Mouse (Mus musculus): ENCODE data around the gene Ccdc6. TPM values are rescaled to one million over a fixed set of nuclear protein-coding genes. Genes with fewer than 3 reads are reported as not detected.

The Ccdc6 gene
- 14.4 and 16.0 TPM in 2 replicates for polyA plus RNA-seq (2016; fragmentation: Nextera tagmentation; extraction: Ambion mirVana)

DNA sequence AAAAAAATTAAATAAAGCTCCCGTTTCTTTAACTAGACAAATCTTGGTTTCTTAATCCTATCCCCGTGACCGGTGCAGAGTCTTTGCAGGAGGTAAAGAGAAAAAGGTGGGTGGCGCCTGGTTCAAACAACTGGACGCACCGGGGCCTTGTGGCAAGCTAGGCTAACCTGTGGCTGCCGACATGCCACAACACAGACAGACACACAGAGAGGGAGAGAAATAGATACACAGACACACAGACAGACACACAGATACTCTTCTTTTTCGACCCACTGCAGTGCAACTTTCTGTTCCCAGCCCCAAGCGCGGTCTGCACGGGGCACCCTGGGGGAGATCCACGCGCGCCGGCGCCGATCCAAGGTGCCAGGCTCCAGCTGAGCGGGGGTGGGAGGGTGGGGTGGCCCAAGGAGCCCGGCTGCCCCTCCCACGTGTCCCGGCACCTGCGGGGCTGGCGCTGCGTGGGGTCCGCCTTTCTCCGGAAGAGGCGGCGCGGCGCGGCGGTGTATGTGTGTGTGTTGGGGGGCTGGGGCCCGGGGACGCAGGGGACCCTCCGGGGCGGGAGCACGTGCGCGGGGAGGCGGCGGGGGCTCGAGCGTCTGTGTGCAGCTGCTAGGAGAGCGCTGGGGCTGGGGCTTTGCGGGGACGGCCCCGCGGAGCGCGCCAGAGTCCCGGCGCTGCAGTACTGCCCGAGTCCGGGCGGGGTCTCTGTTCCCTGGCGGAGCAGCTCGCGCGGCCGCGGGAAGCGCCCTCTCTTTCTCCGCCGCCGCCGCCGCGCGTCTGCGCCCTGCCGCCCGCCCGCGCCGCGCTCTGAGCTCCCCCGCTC, at the start of gene Ccdc6:
Ccdc6 (plus strand) TSS at position 756 of the 823 bp plus-strand sequence.
- Histone ChIP-seq H3K9ac (peak within 1 kb of the TSS; percentile 89), H3K4me1 (peaks cover 24% of the 10 kb centered on the region), H3K27me3 (no peaks in the 10 kb centered on the region), H3K4me2 (replicated peaks) (peak within 1 kb of the TSS; percentile 87), H3K4me3 (peak within 1 kb of the TSS; percentile 95), H3K36me3 (no peaks in the 10 kb centered on the region), H3K9me3 (no peaks in the 10 kb centered on the region), H3K27ac (peak within 1 kb of the TSS; percentile 84)
- ATAC-seq (ENCODE audit: insufficient number of reproducible peaks, insufficient read depth, low FRiP score, low TSS enrichment): peak; percentile 68
- under 1% methylated on average over 33 of the region's 77 CpGs for WGBS

DNA sequence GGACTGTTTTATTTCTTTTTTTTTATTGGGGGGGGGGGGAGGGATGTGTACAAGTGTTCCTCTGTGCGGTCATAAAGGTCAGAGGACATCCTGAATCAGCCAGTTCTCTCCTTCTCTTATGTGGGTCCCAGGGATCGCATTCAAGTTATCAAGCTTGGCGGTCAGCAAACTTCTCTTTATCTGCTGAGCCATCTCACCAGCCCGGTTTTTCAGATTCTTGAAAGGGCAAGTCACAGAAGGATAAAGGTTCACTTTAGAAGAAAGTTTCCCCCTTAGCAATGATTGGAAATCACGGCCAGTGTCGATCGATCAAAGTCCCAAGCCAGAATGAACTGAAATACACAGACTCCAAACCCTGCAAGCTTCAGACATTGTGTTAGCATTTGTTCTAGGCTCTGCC, 47.1 kb upstream of the Ccdc6 start:
- H3K27me3 ChIP-seq: no peaks in the 10 kb centered on the region
- no peak overlapping the region for H3K4me2 ChIP-seq (replicated peaks)
- no peak overlapping the region for H3K27ac ChIP-seq
- no peaks in the 10 kb centered on the region for H3K4me1 ChIP-seq
- H3K9me3 ChIP-seq: no peaks in the 10 kb centered on the region
- WGBS: 85% methylated on average over 7 of the region's 7 CpGs
- H3K36me3 ChIP-seq: no peaks in the 10 kb centered on the region
- no peak overlapping the region for H3K4me3 ChIP-seq
- no peak overlapping the region for H3K9ac ChIP-seq
- no peak for ATAC-seq (ENCODE audit: insufficient number of reproducible peaks, insufficient read depth, low FRiP score, low TSS enrichment)

GRCm38 (mm10) chr10:70055291-70055690, 41.6 kb upstream of the Ccdc6 start:
- no peak overlapping the region for H3K27ac ChIP-seq
- no peaks in the 10 kb centered on the region for H3K9me3 ChIP-seq
- H3K9ac ChIP-seq: no peak overlapping the region
- H3K4me1 ChIP-seq: no peaks in the 10 kb centered on the region
- H3K36me3 ChIP-seq: no peaks in the 10 kb centered on the region
- 81% methylated on average over 2 of the region's 2 CpGs for WGBS
- no peak overlapping the region for H3K4me3 ChIP-seq
- no peak for ATAC-seq (ENCODE audit: insufficient number of reproducible peaks, insufficient read depth, low FRiP score, low TSS enrichment)
- H3K4me2 ChIP-seq (replicated peaks): no peak overlapping the region
- H3K27me3 ChIP-seq: no peaks in the 10 kb centered on the region

- Histone ChIP-seq H3K27ac (no peak overlapping the region), H3K9me3 (no peaks in the 10 kb centered on the region), H3K9ac (no peak overlapping the region), H3K36me3 (no peaks in the 10 kb centered on the region), H3K4me1 (no peaks in the 10 kb centered on the region), H3K4me2 (replicated peaks) (no peak overlapping the region), H3K4me3 (no peak overlapping the region), H3K27me3 (no peaks in the 10 kb centered on the region)
- ATAC-seq (ENCODE audit: insufficient number of reproducible peaks, insufficient read depth, low FRiP score, low TSS enrichment): no peak
- WGBS: 68% methylated on average over 3 of the region's 3 CpGs
These were observed 39.9 kb upstream of the Ccdc6 start for GRCm38 (mm10) chr10:70057064-70057463.

GRCm38 (mm10) chr10:70060021-70060688, 36.8 kb upstream of the Ccdc6 start:
- Histone ChIP-seq H3K27me3 (no peaks in the 10 kb centered on the region), H3K4me3 (no peak overlapping the region), H3K9me3 (no peaks in the 10 kb centered on the region), H3K27ac (no peak overlapping the region), H3K4me1 (no peaks in the 10 kb centered on the region), H3K4me2 (replicated peaks) (no peak overlapping the region), H3K9ac (no peak overlapping the region), H3K36me3 (no peaks in the 10 kb centered on the region)
- ATAC-seq (ENCODE audit: insufficient number of reproducible peaks, insufficient read depth, low FRiP score, low TSS enrichment): no peak
- 71% methylated on average over 19 of the region's 19 CpGs for WGBS

DNA sequence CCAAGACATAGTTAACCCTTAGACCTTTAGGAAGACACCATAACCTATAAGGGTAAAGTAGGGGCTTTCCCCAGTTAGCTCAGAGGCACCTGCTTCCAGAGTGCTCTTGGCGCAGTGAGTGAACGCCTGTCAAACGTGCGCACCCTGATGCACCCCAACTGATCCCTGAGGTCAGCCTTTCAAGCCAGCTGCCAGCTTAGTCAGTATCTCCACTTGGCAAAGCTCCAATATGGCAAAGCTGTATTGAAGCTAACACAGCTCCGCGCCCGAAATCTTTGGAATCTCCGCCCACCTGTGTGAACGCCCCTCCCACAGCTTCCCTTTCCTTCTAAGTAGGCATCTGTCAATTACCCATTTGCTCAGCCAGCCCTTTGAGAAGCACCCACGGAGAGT, 36.2 kb upstream of the Ccdc6 start:
- Histone ChIP-seq H3K4me2 (replicated peaks) (no peak overlapping the region), H3K27me3 (no peaks in the 10 kb centered on the region), H3K4me3 (no peak overlapping the region), H3K27ac (no peak overlapping the region), H3K36me3 (no peaks in the 10 kb centered on the region), H3K9me3 (no peaks in the 10 kb centered on the region), H3K4me1 (no peaks in the 10 kb centered on the region), H3K9ac (no peak overlapping the region)
- ATAC-seq (ENCODE audit: insufficient number of reproducible peaks, insufficient read depth, low FRiP score, low TSS enrichment): no peak
- 45% methylated on average over 10 of the region's 10 CpGs for WGBS

GRCm38 (mm10) chr10:70063881-70064555, 32.9 kb upstream of the Ccdc6 start:
- no peaks in the 10 kb centered on the region for H3K27me3 ChIP-seq
- no peak overlapping the region for H3K4me2 ChIP-seq (replicated peaks)
- H3K9ac ChIP-seq: no peak overlapping the region
- no peaks in the 10 kb centered on the region for H3K4me1 ChIP-seq
- H3K36me3 ChIP-seq: no peaks in the 10 kb centered on the region
- ATAC-seq (ENCODE audit: insufficient number of reproducible peaks, insufficient read depth, low FRiP score, low TSS enrichment): no peak
- 82% methylated on average over 6 of the region's 6 CpGs for WGBS
- H3K27ac ChIP-seq: no peak overlapping the region
- H3K9me3 ChIP-seq: no peaks in the 10 kb centered on the region
- no peak overlapping the region for H3K4me3 ChIP-seq

GRCm38 (mm10) chr10:70065191-70065590, 31.7 kb upstream of the Ccdc6 start:
- Histone ChIP-seq H3K36me3 (no peaks in the 10 kb centered on the region), H3K27me3 (no peaks in the 10 kb centered on the region), H3K27ac (no peak overlapping the region), H3K9me3 (no peaks in the 10 kb centered on the region), H3K4me1 (no peaks in the 10 kb centered on the region), H3K4me3 (no peak overlapping the region), H3K9ac (no peak overlapping the region), H3K4me2 (replicated peaks) (no peak overlapping the region)
- ATAC-seq (ENCODE audit: insufficient number of reproducible peaks, insufficient read depth, low FRiP score, low TSS enrichment): no peak
- 74% methylated on average over 3 of the region's 3 CpGs for WGBS

GRCm38 (mm10) chr10:70066497-70067168, 30.3 kb upstream of the Ccdc6 start:
- Histone ChIP-seq H3K9ac (no peak overlapping the region), H3K27ac (no peak overlapping the region), H3K4me1 (no peaks in the 10 kb centered on the region), H3K27me3 (no peaks in the 10 kb centered on the region), H3K9me3 (no peaks in the 10 kb centered on the region), H3K4me3 (no peak overlapping the region), H3K36me3 (no peaks in the 10 kb centered on the region), H3K4me2 (replicated peaks) (no peak overlapping the region)
- 58% methylated on average over 8 of the region's 8 CpGs for WGBS
- ATAC-seq (ENCODE audit: insufficient number of reproducible peaks, insufficient read depth, low FRiP score, low TSS enrichment): no peak

DNA sequence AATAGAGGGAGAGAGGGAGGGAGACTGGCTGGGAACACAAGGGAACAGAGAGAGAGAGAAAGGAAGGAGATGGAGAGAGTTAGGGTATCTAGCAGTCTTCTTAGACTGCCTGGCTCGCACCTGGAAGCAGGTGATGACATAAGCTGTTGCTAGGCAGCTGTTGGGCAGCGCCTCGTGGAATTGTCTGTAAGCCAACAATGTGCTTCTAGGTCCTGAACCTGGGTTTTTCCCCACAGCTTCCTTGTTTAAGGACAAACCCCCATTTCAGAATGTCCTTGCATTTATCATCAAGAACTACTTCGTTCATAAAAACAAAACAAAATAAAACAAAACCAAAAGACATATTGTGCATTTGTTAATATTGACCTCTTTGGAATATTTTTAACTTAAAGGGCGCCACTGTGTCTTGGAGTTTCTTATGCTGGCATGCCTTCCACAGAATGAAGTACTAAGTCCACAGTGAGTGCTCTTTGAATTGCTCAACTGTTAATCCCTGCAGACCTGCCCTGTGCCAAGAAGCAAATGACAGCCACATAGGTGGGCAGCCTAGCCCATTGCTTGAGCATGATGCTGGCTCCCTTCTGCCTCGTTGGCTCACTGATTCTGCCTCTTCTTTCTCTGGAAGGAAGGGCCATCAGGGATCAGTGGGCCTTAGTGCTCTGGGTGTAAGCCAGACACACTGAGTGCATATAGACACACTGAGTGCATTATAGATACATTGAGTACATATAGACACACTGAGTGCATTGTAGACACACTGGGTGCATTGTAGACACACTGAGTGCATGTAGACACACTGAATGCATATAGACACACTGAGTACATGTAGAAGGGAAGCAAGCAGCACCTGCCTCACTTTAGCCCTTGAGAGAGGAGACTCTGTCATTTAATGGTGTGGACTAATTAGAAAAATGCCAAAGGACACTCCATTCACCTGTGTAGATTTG, 29.5 kb upstream of the Ccdc6 start:
- no peak overlapping the region for H3K27ac ChIP-seq
- no peak for ATAC-seq (ENCODE audit: insufficient number of reproducible peaks, insufficient read depth, low FRiP score, low TSS enrichment)
- H3K4me1 ChIP-seq: no peaks in the 10 kb centered on the region
- H3K9ac ChIP-seq: no peak overlapping the region
- no peaks in the 10 kb centered on the region for H3K9me3 ChIP-seq
- no peaks in the 10 kb centered on the region for H3K36me3 ChIP-seq
- no peak overlapping the region for H3K4me3 ChIP-seq
- H3K27me3 ChIP-seq: no peaks in the 10 kb centered on the region
- 63% methylated on average over 6 of the region's 6 CpGs for WGBS
- H3K4me2 ChIP-seq (replicated peaks): no peak overlapping the region

DNA sequence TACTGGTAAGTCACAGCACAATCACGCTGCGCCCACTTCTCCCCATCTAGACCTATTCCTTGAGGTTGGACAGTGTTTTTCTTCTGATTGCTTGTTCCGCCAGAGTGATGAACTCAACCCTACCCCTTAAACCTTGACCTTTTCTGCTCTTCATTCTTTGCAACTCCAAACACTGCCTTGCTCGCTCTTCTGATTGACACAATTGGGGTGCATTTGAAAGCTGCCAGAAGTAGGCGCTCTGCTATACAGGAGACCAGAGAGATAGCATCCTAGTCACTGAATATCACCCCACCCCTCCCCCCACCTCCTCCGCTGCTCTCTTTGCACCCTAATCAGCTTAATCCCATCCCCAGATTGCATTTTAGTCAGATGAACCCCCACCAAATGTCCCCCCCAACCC, 27.6 kb upstream of the Ccdc6 start:
- no peak overlapping the region for H3K9ac ChIP-seq
- no peaks in the 10 kb centered on the region for H3K36me3 ChIP-seq
- WGBS: 51% methylated on average over 6 of the region's 6 CpGs
- H3K27ac ChIP-seq: no peak overlapping the region
- H3K4me3 ChIP-seq: no peak overlapping the region
- ATAC-seq (ENCODE audit: insufficient number of reproducible peaks, insufficient read depth, low FRiP score, low TSS enrichment): no peak
- H3K27me3 ChIP-seq: no peaks in the 10 kb centered on the region
- H3K4me1 ChIP-seq: no peaks in the 10 kb centered on the region
- H3K9me3 ChIP-seq: no peaks in the 10 kb centered on the region
- H3K4me2 ChIP-seq (replicated peaks): no peak overlapping the region
